Mouse (Mus musculus) frontal cortex, postnatal 25 days (tissue): Measurements from ENCODE around the gene Upf1.
A peak's percentile ranks its signal among the peaks of the same experiment; 100 is the strongest.

Source experiments
- DNase-seq, 2 experiments: peaks; one replicate each; pipeline ENCODE4 v3.0.0; 2022; ENCODE audit warnings: low spot score in 2 of 2

Upf1 gene

GRCm38 (mm10) chr8:70327512-70327911, 25.6 kb downstream of the Upf1 start:
- no peak for DNase-seq

GRCm38 (mm10) chr8:70323716-70324115, 29.4 kb downstream of the Upf1 start:
- no peak for DNase-seq

- no peak for DNase-seq
Measured at GRCm38 (mm10) chr8:70317872-70318271, 35.2 kb downstream of the Upf1 start.

DNA sequence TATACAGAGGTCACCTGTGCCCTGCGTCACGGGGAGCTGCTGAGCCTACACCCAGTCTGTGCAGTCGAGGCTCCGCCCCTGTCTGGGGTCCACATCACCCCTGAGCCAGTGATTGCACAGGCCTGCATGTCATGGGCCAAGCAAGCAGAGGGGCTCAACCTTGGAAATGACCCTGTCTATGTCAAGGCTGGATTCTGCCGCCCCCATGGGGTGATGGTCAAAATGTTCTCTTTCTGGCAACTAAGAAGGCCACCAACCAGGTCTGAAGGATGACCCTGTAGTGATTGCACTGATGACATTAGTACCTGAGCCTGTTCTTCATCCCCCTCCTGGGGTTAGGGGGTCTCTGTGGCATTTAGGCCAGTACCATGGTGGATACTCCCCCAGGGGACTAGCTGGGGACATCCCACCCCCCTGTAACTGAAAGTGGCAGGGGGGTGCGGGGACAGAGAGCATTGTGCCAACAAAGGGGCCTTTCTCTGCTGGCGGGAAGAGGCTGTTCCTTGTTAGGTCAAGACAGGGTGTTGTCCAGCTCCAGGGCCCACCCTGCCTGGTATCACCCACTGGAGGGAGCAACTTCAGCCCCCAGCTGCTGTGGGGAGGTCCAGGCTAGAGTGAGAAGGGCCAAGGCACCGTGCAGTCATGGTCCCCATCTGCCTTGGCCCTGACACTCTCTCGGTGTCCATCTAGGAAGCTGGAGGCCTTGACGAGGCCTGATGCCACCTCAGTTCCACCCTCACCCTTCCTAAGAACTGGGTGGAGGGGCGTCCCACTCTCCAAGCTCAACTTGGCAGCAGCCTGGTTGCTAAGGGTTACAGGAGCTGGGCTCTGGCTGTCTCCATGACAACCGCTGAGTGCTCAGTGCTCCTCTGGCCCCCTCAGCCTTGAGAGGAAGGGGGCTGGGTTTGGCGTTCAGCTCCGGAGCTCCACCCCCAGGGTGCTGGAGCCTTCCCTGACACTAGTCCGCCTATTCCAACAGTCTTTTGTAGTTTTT, 36.3 kb downstream of the Upf1 start:
- peak; percentile 58 to 72 for DNase-seq

GRCm38 (mm10) chr8:70315624-70316510, 37.2 kb downstream of the Upf1 start, which contains the start of gene Cers1:
TSS of gene Cers1 (plus strand) at chr8:70315775.
- DNase-seq: peak; percentile 70 to 72

DNA sequence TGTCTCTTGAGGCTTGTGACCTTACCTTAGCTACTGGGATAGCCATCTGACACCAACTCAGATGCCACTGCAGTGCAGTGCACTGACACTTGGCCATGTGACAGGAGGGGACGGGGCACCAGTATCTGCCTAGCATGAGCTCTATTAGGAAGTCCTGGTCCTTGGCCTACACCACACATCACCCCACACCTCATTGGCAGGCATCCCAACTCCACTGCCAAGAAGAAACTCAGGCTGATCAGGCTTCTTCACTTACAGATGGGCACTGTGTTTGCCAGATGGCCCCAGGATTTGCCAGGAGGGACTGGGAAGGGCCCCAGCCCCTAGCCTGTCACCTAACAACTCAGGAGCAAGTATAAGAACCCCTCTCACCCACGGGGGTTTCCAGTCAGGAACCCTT, 39.7 kb downstream of the Upf1 start:
- no peak for DNase-seq

DNA sequence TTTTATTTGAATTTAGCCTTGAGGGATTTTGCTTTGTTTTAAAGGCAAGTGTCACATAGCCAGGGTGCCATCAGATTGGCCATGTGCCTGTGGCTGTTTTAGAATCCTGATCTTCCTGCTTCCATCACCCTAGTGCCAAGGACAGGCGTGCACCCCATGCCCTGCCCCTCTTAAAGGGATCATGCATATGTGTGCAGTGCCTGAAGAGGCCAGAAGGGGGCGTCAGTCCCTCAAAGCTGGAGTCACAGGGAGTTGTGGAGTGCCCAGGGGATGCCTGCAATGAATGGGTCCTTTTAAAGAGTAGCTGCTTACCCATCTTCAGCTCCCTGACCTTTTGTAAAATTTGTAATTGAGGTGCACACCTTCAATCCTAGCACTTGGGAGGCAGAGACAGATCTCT, 43.8 kb downstream of the Upf1 start:
- DNase-seq: no peak

DNA sequence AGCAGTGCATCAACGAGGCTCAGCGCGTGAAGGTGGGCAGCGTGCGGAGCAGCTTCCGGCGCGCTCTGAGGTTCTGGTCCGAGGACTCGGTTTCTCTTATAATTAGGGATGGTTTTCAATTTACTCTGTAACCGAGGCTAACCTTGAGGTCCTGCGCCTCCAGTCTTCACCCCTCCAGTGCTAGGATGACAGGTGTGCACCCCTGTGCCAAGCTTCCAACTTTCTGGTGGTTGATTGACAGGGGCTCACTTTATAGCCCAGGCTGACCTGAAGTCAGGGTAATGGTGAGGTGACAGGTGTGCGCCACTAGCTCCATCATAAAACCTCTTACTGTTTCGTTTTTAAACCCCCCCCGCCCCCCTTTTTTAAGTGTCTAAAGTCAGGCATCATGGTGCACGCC, 50.2 kb downstream of the Upf1 start:
- DNase-seq: no peak

DNA sequence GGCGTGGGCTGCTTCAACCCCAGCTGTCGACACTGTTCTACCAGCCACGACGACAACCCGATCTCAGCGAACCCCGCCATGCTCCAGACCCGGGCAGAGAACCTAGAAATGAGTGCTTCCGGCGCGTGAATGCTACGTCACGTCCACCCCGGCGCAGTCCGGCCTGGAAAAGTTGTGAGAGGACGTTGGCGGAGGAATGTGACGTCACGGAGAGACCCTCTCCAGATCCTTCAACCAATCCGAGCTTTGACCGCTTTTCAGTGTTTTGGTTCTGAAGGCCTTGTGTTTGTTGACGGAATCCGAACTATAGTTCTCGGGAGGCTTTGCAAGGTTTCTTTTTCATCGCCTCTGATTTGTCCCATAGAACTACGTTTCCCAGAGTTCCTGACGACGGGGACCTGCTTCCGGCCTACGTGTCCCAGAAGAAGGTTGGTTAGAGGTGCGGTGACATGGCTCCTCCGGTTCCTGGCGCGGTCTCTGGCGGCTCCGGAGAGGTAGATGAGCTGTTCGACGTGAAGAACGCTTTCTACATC, 50.7 kb downstream of the Upf1 start, which contains the start of the genes Ddx49 and Cope:
Gene Ddx49, minus strand, starts transcription at position 132 of the 533 bp plus-strand sequence.
Gene Cope, plus strand, starts transcription at position 161 of the 533 bp plus-strand sequence.
- DNase-seq: peak; percentile 90 to 92

GRCm38 (mm10) chr8:70300881-70301280, 52.2 kb downstream of the Upf1 start:
- no peak for DNase-seq

DNA sequence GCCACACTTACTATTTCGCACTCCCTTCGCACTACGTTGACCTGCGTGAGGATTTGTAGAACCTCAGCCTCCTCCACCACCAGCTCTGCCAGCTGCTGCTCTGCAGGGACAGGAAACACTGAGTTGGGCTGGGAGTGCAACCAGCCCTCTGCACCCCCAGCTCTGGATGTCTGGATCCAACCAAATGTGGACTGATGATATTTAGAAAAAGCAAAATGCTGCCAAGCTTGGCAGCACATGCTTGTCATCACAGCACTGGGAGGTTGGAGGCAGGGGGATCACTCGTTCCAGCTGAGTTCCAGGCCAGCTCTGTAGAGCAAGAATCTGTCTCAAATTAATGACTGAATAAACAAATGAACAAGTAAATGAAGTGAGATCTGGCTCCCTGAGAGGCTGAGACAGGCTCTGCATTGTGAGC, 59.1 kb downstream of the Upf1 start:
- no peak for DNase-seq

DNA sequence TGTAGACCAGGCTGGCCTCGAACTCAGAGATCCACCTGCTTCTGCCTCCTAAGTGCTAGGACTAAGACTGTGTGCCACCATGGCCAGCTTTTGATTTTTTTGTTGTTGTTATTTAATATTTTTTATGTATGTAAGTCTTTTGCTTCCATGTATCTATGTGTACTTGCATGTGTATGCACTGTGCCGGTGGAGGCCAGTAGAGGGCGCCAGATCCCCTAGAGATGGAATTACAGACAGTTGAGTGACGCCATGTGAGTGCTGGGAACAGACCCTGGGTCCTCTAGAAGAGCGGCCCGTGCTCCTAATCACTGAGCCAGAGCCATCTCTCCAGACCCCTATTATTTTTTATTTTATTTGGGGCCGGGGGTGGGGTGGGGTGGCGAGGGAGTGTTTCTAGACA, 66.3 kb downstream of the Upf1 start:
- no peak for DNase-seq

- DNase-seq: no peak
Measured at GRCm38 (mm10) chr8:70285304-70285703, 67.8 kb downstream of the Upf1 start.

DNA sequence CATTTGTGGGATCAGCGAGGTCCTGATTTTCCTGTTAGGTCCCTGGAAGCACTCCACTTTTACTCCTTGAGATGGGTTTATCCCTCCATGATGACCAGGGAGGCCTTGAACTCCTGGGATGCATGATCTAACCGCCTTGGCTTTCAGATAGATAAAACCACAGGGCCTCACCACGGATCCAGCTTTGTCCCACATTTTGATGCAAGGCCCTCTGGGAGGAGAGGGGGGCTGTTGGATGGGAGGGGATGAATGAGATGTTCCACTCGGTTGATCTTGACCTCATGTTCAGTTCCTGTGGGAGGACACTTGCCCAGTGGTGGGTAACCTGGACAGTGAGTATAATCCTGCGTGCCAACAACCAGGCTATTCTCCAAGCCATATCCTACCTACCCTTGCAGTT, 68.7 kb downstream of the Upf1 start:
- DNase-seq: no peak

DNA sequence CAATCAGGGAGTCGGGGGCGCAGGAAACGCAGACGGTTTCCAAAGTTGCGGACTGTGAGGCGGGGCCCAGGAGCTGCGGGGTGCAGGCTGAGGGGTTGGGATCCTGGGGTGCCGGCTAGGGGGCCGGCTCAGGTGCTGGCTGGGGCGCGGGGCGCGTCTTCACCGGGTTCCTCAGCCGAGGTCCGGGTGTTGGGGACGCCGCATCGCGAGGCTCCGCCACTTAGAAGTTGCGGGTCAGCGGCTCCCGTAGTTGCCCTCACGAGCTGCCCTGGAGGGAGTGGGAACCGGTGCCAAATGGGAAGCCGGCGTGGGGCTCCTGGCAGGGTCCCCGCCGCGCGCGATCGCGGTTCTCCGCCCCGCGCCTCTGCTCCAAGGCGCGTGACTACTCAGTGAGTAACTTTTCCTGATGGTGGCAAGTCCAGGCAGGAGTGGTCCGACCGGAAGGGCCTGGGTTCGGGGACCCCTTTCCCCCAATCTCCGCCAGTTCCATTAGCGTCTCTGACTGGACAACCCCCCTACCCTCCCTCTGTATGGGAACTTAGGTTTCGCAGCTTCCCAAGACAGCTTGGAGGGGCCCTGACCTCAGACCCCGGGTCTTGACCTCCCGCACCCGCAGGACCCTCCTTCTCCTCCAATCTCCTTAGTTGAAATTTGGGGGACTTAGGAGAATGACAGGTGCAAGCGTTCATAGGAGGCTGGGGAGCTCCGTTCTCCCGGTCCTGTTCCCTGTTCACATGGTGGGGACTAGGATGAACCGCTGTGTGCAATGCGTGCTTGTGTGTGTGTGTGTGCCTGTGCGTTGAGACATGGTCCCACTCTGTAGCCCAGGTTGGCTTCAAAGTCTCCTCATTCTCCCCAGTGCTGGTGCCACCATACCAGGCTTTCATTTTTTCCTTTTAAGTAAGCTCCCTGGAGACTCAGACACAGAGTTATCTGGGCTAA, 69.7 kb downstream of the Upf1 start:
- no peak for DNase-seq

DNA sequence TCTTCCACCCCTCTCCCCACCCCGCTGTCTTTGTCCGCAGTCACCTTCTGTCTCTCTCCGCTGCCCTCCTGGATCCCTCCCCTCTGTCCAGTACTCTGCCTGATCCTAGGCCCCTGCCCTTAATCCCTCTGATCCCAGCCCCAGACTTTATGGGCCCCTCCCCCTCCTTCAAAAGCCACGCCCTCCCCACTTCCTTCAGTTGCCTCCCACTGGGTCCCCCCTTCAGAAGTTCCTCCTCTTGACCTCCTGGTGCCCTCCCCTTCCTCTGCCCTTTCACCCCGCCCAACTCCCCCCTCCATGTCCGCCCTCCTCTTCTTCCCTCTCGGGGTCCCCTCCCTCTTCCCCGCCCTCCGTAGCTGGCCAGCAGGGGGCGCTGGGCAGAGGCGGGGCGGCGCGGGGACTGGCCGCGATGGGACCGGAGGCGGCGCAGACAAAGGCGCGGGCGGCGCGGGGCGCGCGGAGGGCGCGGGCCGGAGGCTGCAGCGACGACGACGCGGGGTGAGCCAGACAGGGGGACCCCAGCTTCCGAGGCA, 70.4 kb downstream of the Upf1 start, which contains the start of gene Homer3:
Gene Homer3, plus strand, starts transcription at position 225 of the 533 bp plus-strand sequence.
- peak; percentile 31 to 50 for DNase-seq
